Mouse (Mus musculus) left cerebral cortex, postnatal 25 days (tissue): ENCODE measurements at regions not wholly inside any gene's neighbourhood (a gene's known extent, or its start where the extent isn't known, plus 50 kb on each side); places are given as distances from the start of the nearest gene placed in this dataset.
"Not testable (repeated sequence)": the region's sequence is repeated elsewhere in the genome, so short reads cannot be mapped to it uniquely, and the experiment has no call there.

Experiments
- DNase-seq, 2 experiments: peaks; one replicate each; pipeline ENCODE4 v3.0.0; 2022; ENCODE audit warnings: low spot score in 2 of 2, mixed read lengths in 1 of 2
- intact Hi-C: fragments of 180-260 bp; cut with DNase I; formaldehyde crosslinking; loops from one replicate; pipeline ENCODE4 v1.15.1; 2025

GRCm38 (mm10) chr8:99763012-99763411 lies 346.7 kb upstream of the Cdh8 start:
- intact Hi-C loops, result loop anchor here (10.0 kb wide), 1 partner anchor 158 kb away; no protein-coding TSS in a partner anchor
- no peak for DNase-seq

- intact Hi-C loops, result no loop called here
- peak in 1 of 2 experiments; percentile 8 for DNase-seq
Observed at GRCm38 (mm10) chr8:99736190-99736589, 319.9 kb upstream of the Cdh8 start.

DNA sequence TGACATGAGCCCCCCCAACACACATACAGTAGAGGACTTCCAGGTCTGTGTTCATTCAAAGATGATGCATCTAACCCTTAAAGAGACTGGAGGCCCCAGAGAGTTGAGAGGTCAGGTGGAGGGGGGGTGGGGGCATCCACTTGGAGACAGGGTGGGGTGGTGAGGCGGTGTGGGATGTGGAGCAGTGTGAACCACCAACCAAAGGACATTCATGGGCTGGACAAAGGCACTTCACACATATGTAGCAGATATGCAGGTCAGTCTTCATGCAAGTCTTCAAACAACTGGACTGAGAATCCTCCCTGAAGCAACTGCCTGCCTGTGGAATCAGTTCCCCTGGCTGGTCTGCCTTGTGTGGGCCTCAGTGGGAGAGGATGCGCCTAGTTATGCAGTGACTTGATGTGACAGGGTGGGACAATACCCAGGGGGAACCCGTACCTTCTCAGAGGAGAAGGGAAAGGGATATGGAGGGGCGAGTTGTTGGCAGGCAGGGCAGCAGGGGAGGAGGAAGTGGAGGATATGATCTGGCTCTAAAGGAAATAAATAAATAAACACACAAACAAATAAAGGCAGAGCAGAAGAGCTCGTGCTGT lies 308.5 kb upstream of the Cdh8 start:
- intact Hi-C loops, result no loop called here

GRCm38 (mm10) chr8:99718927-99719326 lies 302.7 kb upstream of the Cdh8 start:
- DNase-seq, result no peak
- intact Hi-C loops, result no loop called here

More for the DNA sequence above, 308.5 kb upstream of the Cdh8 start:
- DNase-seq, result no peak

GRCm38 (mm10) chr8:99681673-99682072 lies 265.4 kb upstream of the Cdh8 start:
- DNase-seq, result peak in 1 of 2 experiments; percentile 49
- intact Hi-C loops, result no loop called here

- DNase-seq, intact Hi-C loops: not testable (repeated sequence)
Observed at GRCm38 (mm10) chr8:99679253-99679899, 263.1 kb upstream of the Cdh8 start.

GRCm38 (mm10) chr8:99667693-99668092 lies 251.4 kb upstream of the Cdh8 start:
- intact Hi-C loops, DNase-seq: not testable (repeated sequence)

DNA sequence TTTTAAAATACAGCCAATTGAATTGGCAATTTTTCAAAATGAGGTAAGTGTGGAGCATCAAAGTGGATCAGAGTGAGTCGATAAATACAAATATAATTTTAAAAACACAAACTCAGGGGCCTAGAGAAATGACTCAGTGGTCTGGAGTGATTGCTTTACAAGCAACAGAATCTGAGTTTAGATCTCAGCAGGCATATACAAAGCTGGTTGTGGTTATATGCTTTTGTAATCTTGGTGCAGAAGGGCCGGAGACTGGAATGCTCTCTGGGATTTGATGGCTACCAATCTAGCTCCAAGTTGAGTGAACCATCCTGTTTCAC lies 235.0 kb upstream of the Cdh8 start:
- intact Hi-C loops, result no loop called here
- DNase-seq, result no peak

DNA sequence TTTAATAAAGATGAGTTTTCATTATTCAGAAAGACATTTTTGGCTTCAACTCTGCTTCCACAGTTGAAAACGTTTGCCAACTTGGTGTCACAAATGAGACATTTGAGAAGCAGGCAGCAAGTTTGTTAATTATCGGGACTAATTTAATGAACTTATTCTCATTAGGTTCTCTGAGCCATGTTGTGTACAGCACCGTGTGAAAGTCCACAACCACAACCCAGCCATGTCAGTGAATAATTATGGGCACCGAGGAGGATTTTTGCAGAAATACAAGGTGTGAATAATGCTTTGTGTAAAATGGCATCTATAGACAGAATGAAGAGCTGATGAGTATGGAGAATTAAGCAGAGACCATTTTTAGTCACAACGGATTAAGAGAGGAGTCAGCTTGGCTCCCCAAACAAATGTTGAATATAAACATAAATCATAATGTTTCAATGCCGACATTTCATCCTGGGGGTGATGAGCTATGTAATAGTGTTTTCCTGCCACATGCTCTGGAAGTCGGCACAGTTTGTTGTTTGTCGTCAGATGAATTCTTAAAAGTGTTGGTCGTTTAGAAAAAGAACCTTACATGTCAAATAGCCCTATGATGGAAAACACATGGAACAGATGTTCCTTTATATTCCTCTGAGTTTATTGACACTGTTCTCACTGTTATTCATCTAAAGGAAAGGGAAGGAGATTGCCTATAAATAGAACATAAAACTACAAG lies 234.5 kb upstream of the Cdh8 start:
- intact Hi-C loops, result no loop called here
- no peak for DNase-seq

DNA sequence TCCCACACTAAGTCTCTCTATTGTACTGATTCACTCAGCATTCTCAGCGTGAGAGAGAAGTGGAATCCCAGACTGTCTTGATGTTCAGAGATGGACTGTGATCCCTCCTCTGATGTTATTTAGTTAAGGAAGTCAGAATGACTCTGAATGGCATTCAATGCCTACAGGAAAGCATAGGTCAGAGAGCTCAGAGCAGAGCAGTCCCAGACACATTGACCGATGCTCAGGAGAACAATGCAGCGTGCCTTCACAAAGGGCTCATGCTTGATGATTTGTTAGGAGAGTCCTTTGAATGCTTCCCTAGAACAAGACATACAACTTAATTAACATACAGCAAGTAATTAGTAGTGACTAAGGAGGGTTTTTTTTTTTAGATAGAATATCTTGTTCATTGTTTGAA lies 224.3 kb upstream of the Cdh8 start:
- intact Hi-C loops, result no loop called here
- no peak for DNase-seq

GRCm38 (mm10) chr8:99630958-99631357 lies 214.7 kb upstream of the Cdh8 start:
- intact Hi-C loops, result not testable (repeated sequence)

DNA sequence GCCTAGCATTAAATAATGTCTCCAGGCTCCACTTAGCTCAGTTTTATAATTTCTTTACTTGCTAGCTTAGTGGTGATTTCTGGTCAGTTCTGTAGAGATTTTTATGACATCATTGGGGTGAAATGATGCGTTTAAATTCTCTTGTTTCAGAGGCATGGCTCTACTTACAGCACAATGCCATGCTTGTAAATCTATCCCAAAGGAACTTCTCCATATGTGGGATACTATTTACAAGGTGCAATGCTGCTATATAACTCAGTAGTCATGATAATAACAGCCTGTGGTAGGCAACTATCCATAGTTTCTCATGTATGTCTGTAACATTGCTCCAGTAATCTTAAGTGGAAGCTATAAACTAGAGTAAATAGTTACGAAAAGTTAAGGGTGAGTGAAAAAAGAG lies 205.4 kb upstream of the Cdh8 start:
- no peak for DNase-seq
- intact Hi-C loops, result no loop called here

More at GRCm38 (mm10) chr8:99630958-99631357, 214.7 kb upstream of the Cdh8 start:
- DNase-seq, result peak in 1 of 2 experiments; percentile 43

GRCm38 (mm10) chr8:99604327-99604726 lies 188.1 kb upstream of the Cdh8 start:
- peak in 1 of 2 experiments; percentile 29 for DNase-seq
- intact Hi-C loops, result loop anchor here (5.0 to 10.0 kb wide), 2 partner anchors 160 to 728 kb away; no protein-coding TSS in a partner anchor

DNA sequence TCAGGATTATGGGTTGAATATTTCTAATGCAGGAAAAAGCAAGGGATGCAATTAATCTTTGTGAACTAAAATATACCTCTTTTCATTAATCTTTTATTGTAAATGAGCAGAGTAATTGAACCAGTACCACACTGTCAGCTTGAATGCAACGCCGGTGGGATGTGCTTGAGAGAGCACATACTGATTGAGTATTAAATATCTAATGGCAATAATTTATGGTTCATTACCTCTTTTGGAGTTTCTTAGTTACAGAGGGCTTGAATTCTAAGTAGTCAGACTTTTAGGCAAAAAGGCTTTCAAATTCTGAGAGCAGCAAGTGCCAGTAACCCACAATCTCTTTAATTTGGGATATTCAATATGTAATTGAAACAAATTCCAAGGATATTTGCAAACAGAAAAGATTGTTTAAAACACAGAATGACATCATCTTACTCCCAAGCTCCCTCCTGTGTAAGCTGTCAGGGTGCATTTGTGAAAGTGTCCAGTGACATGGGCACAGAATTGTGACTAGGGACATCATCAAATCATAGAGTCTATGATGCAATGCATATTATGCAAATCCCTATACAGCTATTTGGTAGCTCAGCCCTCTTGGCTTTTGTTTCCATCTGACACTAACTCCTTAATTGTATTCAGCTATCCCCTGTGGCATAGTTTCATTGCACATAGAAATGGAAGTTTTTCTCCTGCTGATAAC lies 175.2 kb upstream of the Cdh8 start:
- intact Hi-C loops, result no loop called here
- no peak for DNase-seq

- intact Hi-C loops, result no loop called here
- no peak for DNase-seq
Observed at GRCm38 (mm10) chr8:99544102-99544501, 127.8 kb upstream of the Cdh8 start.

- DNase-seq, result peak; percentile 30 to 87
- intact Hi-C loops, result no loop called here
Observed at GRCm38 (mm10) chr8:99532686-99533415, 116.6 kb upstream of the Cdh8 start.

DNA sequence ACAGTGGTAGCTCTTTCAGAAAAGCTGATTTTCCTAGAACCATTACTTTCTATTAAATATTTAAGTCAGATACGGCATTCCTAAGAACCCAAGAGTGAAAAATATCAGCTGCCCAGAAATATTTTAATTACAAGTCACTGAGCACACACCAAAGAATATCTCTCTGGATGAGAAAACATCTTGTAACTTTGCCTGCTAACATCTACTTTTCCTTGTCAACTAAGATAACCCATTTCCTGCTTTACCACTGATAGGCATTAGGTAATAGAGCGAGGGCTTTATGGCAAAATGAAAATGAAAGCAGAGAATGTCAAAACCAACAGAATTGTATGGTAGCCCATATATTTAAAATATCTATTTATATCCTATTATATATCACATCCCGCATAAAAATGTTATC lies 85.8 kb upstream of the Cdh8 start:
- intact Hi-C loops, result no loop called here
- DNase-seq, result no peak
